Mouse (Mus musculus) ES-Bruce4 (cell line): ENCODE results near the gene Slc30a10. TPM values are rescaled to one million over a fixed set of nuclear protein-coding genes. Genes with fewer than 3 reads are reported as not detected.

Experiments
- H3K27ac ChIP-seq: 2 replicates; pipeline ENCODE4 v1.5.1; 2012; ENCODE audit warnings: low read length, inconsistent platforms; ENCODE audit not compliant: insufficient read depth
- H3K27me3 ChIP-seq: 2 replicates; pipeline ENCODE4 v1.6.1; 2012; ENCODE audit warnings: mild to moderate bottlenecking, low read length, inconsistent platforms; ENCODE audit not compliant: control insufficient read depth, poor library complexity, insufficient read depth, severe bottlenecking
- H3K36me3 ChIP-seq: 2 replicates; pipeline ENCODE4 v1.6.1; 2012; ENCODE audit warnings: inconsistent platforms, mild to moderate bottlenecking, low read length, moderate library complexity; ENCODE audit not compliant: control insufficient read depth, poor library complexity, insufficient read depth, severe bottlenecking
- H3K4me1 ChIP-seq: one replicate; pipeline ENCODE4 v1.8.1; 2011; ENCODE audit warnings: low read length; ENCODE audit not compliant: control insufficient read depth, insufficient read depth
- H3K4me3 ChIP-seq: 2 replicates; pipeline ENCODE4 v1.5.1; 2011; ENCODE audit warnings: low read depth, mild to moderate bottlenecking, low read length
- H3K9ac ChIP-seq: 2 replicates; pipeline ENCODE4 v1.6.1; 2012; ENCODE audit warnings: low read depth, mild to moderate bottlenecking, inconsistent platforms; ENCODE audit not compliant: poor library complexity, severe bottlenecking
- H3K9me3 ChIP-seq: replicated peaks from 2 replicates; pipeline ENCODE4 v1.6.1; 2012; ENCODE audit warnings: mild to moderate bottlenecking, low read length, inconsistent platforms; ENCODE audit not compliant: control insufficient read depth, poor library complexity, insufficient read depth, severe bottlenecking
- CTCF ChIP-seq: IDR thresholded peaks from one replicate; pipeline ENCODE4 v1.8.1; 2011; ENCODE audit warnings: low read depth, low read length
- EP300 ChIP-seq: IDR thresholded peaks from 2 replicates; pipeline ENCODE4 v1.6.1; 2011; ENCODE audit warnings: low read depth, low read length; ENCODE audit not compliant: insufficient read depth
- POLR2A ChIP-seq: IDR thresholded peaks from one replicate; pipeline ENCODE4 v1.8.1; 2011; ENCODE audit warnings: low read length; ENCODE audit not compliant: insufficient read depth
- polyA plus RNA-seq: library from polyadenylated mRNA; stranded (reverse); fragments of >200 nt; gene quantifications from 2 replicates; pipeline ENCODE4 v1.2.4, GENCODE M21; 2011; ENCODE audit warnings: low read depth; ENCODE audit not compliant: missing spikeins, insufficient read depth, insufficient read length

The Slc30a10 gene
- polyA plus RNA-seq, 1 experiment, result not detected

DNA sequence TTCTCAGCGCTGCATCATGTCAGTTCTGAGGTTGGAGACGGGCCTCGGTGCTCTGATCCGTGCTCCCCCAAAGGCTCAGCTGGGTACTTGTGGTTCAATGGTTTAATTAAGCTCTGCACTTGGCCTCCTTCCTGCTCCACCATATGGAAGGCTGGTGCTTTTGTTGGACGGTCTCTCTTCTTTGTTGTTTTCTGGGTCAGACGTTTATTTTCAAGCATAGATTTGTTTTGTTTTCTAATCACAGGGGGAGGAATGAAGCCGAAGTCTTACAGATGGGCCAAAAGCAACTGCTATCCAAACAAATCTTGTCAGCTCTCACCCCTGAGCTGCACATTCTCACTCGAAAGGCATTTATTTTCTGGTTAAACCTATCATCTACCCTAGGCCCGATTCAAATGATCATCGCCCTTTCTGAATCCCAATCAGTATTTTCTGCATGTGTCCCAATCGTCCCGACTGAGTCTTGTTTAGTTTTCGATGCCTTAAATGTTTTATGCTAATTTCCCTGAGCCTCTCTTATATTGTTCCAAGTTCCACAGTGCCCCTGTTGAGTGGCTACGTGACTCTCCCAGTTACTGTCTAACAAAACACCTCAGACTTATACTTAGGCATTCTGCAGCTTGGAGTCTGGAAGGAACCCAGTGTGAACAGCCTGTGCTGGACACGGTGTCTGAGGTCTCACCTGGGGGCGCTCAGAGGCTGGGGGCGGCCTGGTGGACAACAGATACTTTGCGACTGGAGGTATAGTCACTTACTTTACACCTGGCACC lies 12.8 kb upstream of the Slc30a10 start:
- Histone ChIP-seq H3K4me1 (no peaks in the 10 kb centered on the region), H3K36me3 (no peaks in the 10 kb centered on the region), H3K27me3 (no peaks in the 10 kb centered on the region), H3K27ac (no peak overlapping the region), H3K9me3 (no peaks in the 10 kb centered on the region), H3K9ac (no peak overlapping the region), H3K4me3 (no peak overlapping the region)
- TF ChIP-seq EP300 (no peak), POLR2A (no peak)

DNA sequence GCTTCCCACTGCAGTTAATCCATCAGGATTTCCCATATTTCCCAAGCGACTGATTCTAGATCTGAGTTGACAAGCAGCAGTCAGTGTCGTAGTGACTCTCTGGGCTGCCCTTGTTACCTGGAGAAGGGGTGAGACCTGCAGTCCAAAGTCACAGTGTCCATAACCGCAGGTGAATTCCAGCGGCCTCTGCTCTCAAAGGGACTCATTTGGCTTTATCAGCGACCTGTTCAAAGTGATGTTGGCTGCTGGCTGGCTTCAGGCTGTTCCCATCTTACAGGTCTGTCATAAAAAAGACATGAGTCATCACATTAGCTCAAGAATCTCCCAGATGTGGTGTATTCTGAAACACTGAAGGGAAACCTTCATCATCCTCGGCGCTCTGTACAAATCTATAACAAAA lies 5.7 kb upstream of the Slc30a10 start:
- H3K9me3 ChIP-seq, result no peaks in the 10 kb centered on the region
- no peaks in the 10 kb centered on the region for H3K36me3 ChIP-seq
- no peak overlapping the region for H3K9ac ChIP-seq
- no peak overlapping the region for H3K27ac ChIP-seq
- no peaks in the 10 kb centered on the region for H3K27me3 ChIP-seq
- H3K4me1 ChIP-seq, result no peaks in the 10 kb centered on the region
- H3K4me3 ChIP-seq, result no peak overlapping the region
- TF ChIP-seq CTCF (no peak), POLR2A (no peak), EP300 (no peak)

DNA sequence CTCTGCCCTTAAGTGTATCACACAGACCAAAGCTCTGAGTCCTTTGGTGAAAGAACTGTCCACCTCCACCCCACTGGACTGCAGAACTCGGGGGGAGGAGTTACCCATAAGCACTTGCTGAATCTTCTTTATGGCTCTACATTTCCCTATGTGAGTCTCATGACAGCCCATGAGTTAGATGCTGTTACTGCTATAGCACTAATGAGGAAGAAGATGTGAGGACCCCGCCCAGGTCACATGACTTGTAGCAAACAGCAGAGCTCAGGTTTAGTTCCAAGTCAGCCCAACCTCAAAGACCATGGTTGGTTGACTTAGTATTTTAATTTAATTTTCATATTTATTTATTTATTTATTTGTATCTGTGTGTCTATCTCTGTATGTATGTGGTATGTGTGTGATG lies 4.9 kb upstream of the Slc30a10 start:
- H3K9me3 ChIP-seq, result no peaks in the 10 kb centered on the region
- TF ChIP-seq POLR2A, result no peak
- no peak for TF ChIP-seq CTCF
- TF ChIP-seq EP300, result no peak
- no peaks in the 10 kb centered on the region for H3K4me1 ChIP-seq

DNA sequence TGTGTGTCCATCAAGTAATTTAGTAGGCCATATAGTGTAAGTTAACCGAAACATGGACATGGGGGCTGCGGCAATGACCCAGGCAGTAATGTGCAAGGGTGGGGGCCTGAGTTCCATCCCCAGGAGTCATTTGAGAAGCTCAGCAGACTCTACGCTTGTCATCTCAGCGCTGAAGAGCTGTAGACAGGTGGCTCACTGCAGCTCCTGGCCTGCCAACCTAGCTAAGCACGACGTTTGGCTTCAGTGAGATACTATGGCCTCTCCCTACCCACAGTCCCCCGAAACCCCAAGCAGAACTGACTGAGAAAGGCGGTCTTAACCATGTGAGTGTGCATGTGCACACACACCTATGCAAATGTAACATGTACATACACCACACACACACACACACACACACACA lies 3.6 kb upstream of the Slc30a10 start:
- no peak overlapping the region for H3K9ac ChIP-seq
- peaks cover 7% of the 10 kb centered on the region; the same call in 1 of the 2 replicates for H3K27me3 ChIP-seq
- TF ChIP-seq EP300 (no peak), CTCF (no peak), POLR2A (no peak)
- no peaks in the 10 kb centered on the region for H3K4me1 ChIP-seq
- H3K4me3 ChIP-seq, result no peak overlapping the region
- no peaks in the 10 kb centered on the region for H3K9me3 ChIP-seq
- H3K27ac ChIP-seq, result no peak overlapping the region
- H3K36me3 ChIP-seq, result no peaks in the 10 kb centered on the region

More for the DNA sequence above, 4.9 kb upstream of the Slc30a10 start:
- Histone ChIP-seq H3K9ac (no peak overlapping the region), H3K36me3 (no peaks in the 10 kb centered on the region), H3K27me3 (no peaks in the 10 kb centered on the region), H3K27ac (no peak overlapping the region), H3K4me3 (no peak overlapping the region)

GRCm38 (mm10) chr1:185451495-185451894 lies 3.2 kb upstream of the Slc30a10 start:
- no peaks in the 10 kb centered on the region for H3K4me1 ChIP-seq
- H3K27ac ChIP-seq, result no peak overlapping the region
- TF ChIP-seq EP300, result no peak
- TF ChIP-seq POLR2A, result no peak
- no peak for TF ChIP-seq CTCF
- H3K36me3 ChIP-seq, result no peaks in the 10 kb centered on the region
- peaks cover 7% of the 10 kb centered on the region; the same call in 1 of the 2 replicates for H3K27me3 ChIP-seq
- H3K9ac ChIP-seq, result no peak overlapping the region
- no peak overlapping the region for H3K4me3 ChIP-seq
- no peaks in the 10 kb centered on the region for H3K9me3 ChIP-seq

GRCm38 (mm10) chr1:185452461-185452860 lies 2.2 kb upstream of the Slc30a10 start:
- H3K27ac ChIP-seq, result no peak overlapping the region
- H3K9me3 ChIP-seq, result no peaks in the 10 kb centered on the region
- no peak overlapping the region for H3K4me3 ChIP-seq
- H3K9ac ChIP-seq, result no peak overlapping the region
- H3K36me3 ChIP-seq, result no peaks in the 10 kb centered on the region
- H3K27me3 ChIP-seq, result peaks cover 7% of the 10 kb centered on the region; the same call in 1 of the 2 replicates
- H3K4me1 ChIP-seq, result no peaks in the 10 kb centered on the region
- TF ChIP-seq CTCF (no peak), POLR2A (no peak), EP300 (no peak)
